Mouse (Mus musculus) cerebellum, adult 2 months (tissue): ENCODE measurements at regions not wholly inside any gene's neighbourhood (a gene's known extent, or its start where the extent isn't known, plus 50 kb on each side); places are given as distances from the start of the nearest gene placed in this dataset.

Experiments
- DNase-seq, 2 experiments: peaks; one replicate each; pipeline ENCODE4 v3.0.0; 2021
- H3K27ac ChIP-seq: fragments of 200-500 bp; 2 replicates; pipeline ENCODE4 v1.5.1; 2012; ENCODE audit warnings: low read length, control low read depth, inconsistent platforms; ENCODE audit not compliant: insufficient read depth
- H3K27me3 ChIP-seq: fragments of 200-500 bp; 2 replicates; pipeline ENCODE4 v1.6.1; 2012; ENCODE audit warnings: inconsistent platforms, mild to moderate bottlenecking, low read length, moderate library complexity; ENCODE audit not compliant: control insufficient read depth, insufficient read depth
- H3K4me1 ChIP-seq: fragments of 200-500 bp; 2 replicates; pipeline ENCODE4 v1.6.1; 2011; ENCODE audit warnings: low read length; ENCODE audit not compliant: control insufficient read depth, insufficient read depth
- H3K4me3 ChIP-seq: fragments of 200-500 bp; replicated peaks from 2 replicates; pipeline ENCODE3; 2011; ENCODE audit warnings: mild to moderate bottlenecking, low read depth, low read length, control low read depth; ENCODE audit not compliant: insufficient read depth
- CTCF ChIP-seq: fragments of 200-500 bp; IDR thresholded peaks from 2 replicates; pipeline ENCODE4 v1.5.1; 2011; ENCODE audit warnings: low read depth, mild to moderate bottlenecking, control low read depth, low read length, moderate library complexity, borderline replicate concordance; ENCODE audit not compliant: insufficient read depth
- POLR2A ChIP-seq: fragments of 200-500 bp; IDR thresholded peaks from 2 replicates; pipeline ENCODE4 v1.6.1; 2011; ENCODE audit warnings: low read length, control low read depth, borderline replicate concordance; ENCODE audit not compliant: insufficient read depth
- WGBS: fragments of 180-500 bp; shearing (Covaris S2); methylation state at CpG from one replicate; pipeline ENCODE4 v1.1.7; 2018; 5-methylcytosine and 5-hydroxymethylcytosine counted together

- Histone ChIP-seq H3K4me3 (no peak overlapping the region), H3K27ac (no peak overlapping the region), H3K4me1 (no peaks in the 10 kb centered on the region), H3K27me3 (no peaks in the 10 kb centered on the region)
- DNase-seq = no peak
- 98% methylated on average over 3 of the region's 3 CpGs for WGBS
- TF ChIP-seq CTCF (no peak), POLR2A (no peak)
Measured at GRCm38 (mm10) chr1:61295219-61295618, 317.5 kb downstream of the Icos start.

- Histone ChIP-seq H3K27ac (no peak overlapping the region), H3K4me3 (no peak overlapping the region), H3K27me3 (no peaks in the 10 kb centered on the region), H3K4me1 (no peaks in the 10 kb centered on the region)
- no peak for DNase-seq
- WGBS = 43% methylated on average over 4 of the region's 4 CpGs
- TF ChIP-seq CTCF = no peak
- no peak for TF ChIP-seq POLR2A
Measured at GRCm38 (mm10) chr1:61296831-61297230, 319.1 kb downstream of the Icos start.

GRCm38 (mm10) chr1:61297361-61297760 is 319.6 kb downstream of the Icos start:
- no peak overlapping the region for H3K27ac ChIP-seq
- no peak overlapping the region for H3K4me3 ChIP-seq
- 94% methylated on average over 3 of the region's 3 CpGs for WGBS
- no peak for TF ChIP-seq CTCF
- no peak for TF ChIP-seq POLR2A
- no peaks in the 10 kb centered on the region for H3K27me3 ChIP-seq
- H3K4me1 ChIP-seq = no peaks in the 10 kb centered on the region
- no peak for DNase-seq

GRCm38 (mm10) chr1:61298064-61298463 is 320.3 kb downstream of the Icos start:
- Histone ChIP-seq H3K27ac (no peak overlapping the region), H3K4me3 (no peak overlapping the region), H3K4me1 (no peaks in the 10 kb centered on the region), H3K27me3 (no peaks in the 10 kb centered on the region)
- 52% methylated on average over 3 of the region's 3 CpGs for WGBS
- DNase-seq = peak in 1 of 2 experiments; percentile 35
- TF ChIP-seq CTCF (peak; percentile 38; the same call in 1 of the 2 replicates), POLR2A (no peak)

- no peak for DNase-seq
- H3K4me1 ChIP-seq = no peaks in the 10 kb centered on the region
- no peak overlapping the region for H3K4me3 ChIP-seq
- TF ChIP-seq CTCF = no peak
- no peak for TF ChIP-seq POLR2A
- H3K27me3 ChIP-seq = no peaks in the 10 kb centered on the region
- H3K27ac ChIP-seq = no peak overlapping the region
- WGBS = 80% methylated on average over 6 of the region's 6 CpGs
Measured at GRCm38 (mm10) chr1:61298779-61299178, 321.1 kb downstream of the Icos start.

- TF ChIP-seq CTCF (no peak), POLR2A (no peak)
- Histone ChIP-seq H3K27me3 (no peaks in the 10 kb centered on the region), H3K4me1 (no peaks in the 10 kb centered on the region), H3K4me3 (no peak overlapping the region), H3K27ac (no peak overlapping the region)
- WGBS = 82% methylated on average over 4 of the region's 4 CpGs
- no peak for DNase-seq
Measured at GRCm38 (mm10) chr1:61300491-61300890, 322.8 kb downstream of the Icos start.

GRCm38 (mm10) chr1:61301041-61302030 is 323.6 kb downstream of the Icos start:
- H3K4me1 ChIP-seq = no peaks in the 10 kb centered on the region
- TF ChIP-seq POLR2A (no peak), CTCF (no peak)

GRCm38 (mm10) chr1:61302570-61303071 is 324.9 kb downstream of the Icos start:
- 78% methylated on average over 8 of the region's 8 CpGs for WGBS
- Histone ChIP-seq H3K4me3 (no peak overlapping the region), H3K4me1 (no peaks in the 10 kb centered on the region), H3K27ac (no peak overlapping the region), H3K27me3 (no peaks in the 10 kb centered on the region)
- TF ChIP-seq CTCF (no peak), POLR2A (no peak)
- no peak for DNase-seq

More at GRCm38 (mm10) chr1:61301041-61302030, 323.6 kb downstream of the Icos start:
- WGBS = 48% methylated on average over 24 of the region's 24 CpGs
- Histone ChIP-seq H3K4me3 (no peak overlapping the region), H3K27me3 (no peaks in the 10 kb centered on the region), H3K27ac (no peak overlapping the region)
- DNase-seq = no peak
